Mouse (Mus musculus) embryonic facial prominence, embryonic 14.5 days (tissue): ENCODE data around the gene Adam15. TPM values are rescaled to one million over a fixed set of nuclear protein-coding genes. Genes with fewer than 3 reads are reported as not detected.

ENCODE experiments used
- ATAC-seq: fragments of 200-750 bp; cut with Nextera tagmentation; 2 replicates; pipeline ENCODE4 v1.8.0; 2017; ENCODE audit warnings: low read depth, moderate number of reproducible peaks, moderate TSS enrichment
- DNase-seq: peaks from one replicate; pipeline ENCODE4 v3.0.0-alpha.2; 2015; ENCODE audit warnings: low spot score
- H3K27ac ChIP-seq: fragments of 300-500 bp; sonication (generic); replicated peaks from 2 replicates; pipeline ENCODE4 v1.5.1; 2014; ENCODE audit warnings: low read depth, mild to moderate bottlenecking, low read length, moderate library complexity
- H3K27me3 ChIP-seq: fragments of 300-500 bp; sonication (generic); replicated peaks from 2 replicates; pipeline ENCODE4 v1.6.1; 2014; ENCODE audit warnings: low read length; ENCODE audit not compliant: control insufficient read depth, insufficient read depth
- H3K36me3 ChIP-seq: fragments of 300-500 bp; sonication (generic); 2 replicates; pipeline ENCODE4 v1.6.1; 2014; ENCODE audit warnings: low read length, mixed read lengths; ENCODE audit not compliant: control insufficient read depth, insufficient read depth
- H3K4me1 ChIP-seq: fragments of 300-500 bp; sonication (generic); 2 replicates; pipeline ENCODE4 v1.6.1; 2014; ENCODE audit warnings: antibody characterized with exemption, low read length; ENCODE audit not compliant: control insufficient read depth, insufficient read depth
- H3K4me2 ChIP-seq: fragments of 300-500 bp; sonication (generic); 2 replicates; pipeline ENCODE4 v1.6.1; 2014; ENCODE audit warnings: low read depth, mild to moderate bottlenecking, low read length, moderate library complexity, mixed read lengths
- H3K4me3 ChIP-seq: fragments of 300-500 bp; sonication (generic); 2 replicates; pipeline ENCODE4 v1.5.1; 2014; ENCODE audit warnings: low read depth, mild to moderate bottlenecking, low read length
- H3K9ac ChIP-seq: fragments of 300-500 bp; sonication (generic); 2 replicates; pipeline ENCODE4 v1.6.1; 2014; ENCODE audit warnings: low read depth, mild to moderate bottlenecking, low read length, moderate library complexity, mixed read lengths
- H3K9me3 ChIP-seq: fragments of 300-500 bp; sonication (generic); 2 replicates; pipeline ENCODE4 v1.6.1; 2016; ENCODE audit warnings: low read length; ENCODE audit not compliant: control insufficient read depth
- WGBS: fragments of 180-500 bp; shearing (Covaris S2); extraction: QIAGEN DNeasy Blood & Tissue Kit; methylation state at CpG from one replicate; pipeline ENCODE4 v1.1.7; 2014; 5-methylcytosine and 5-hydroxymethylcytosine counted together
- polyA plus RNA-seq: library from polyadenylated mRNA; unstranded; fragments of >200 nt; fragmentation: Nextera tagmentation; extraction: Ambion mirVana; gene quantifications from 2 replicates; pipeline ENCODE4 v1.2.1, GENCODE M21; 2014

The Adam15 gene
- polyA plus RNA-seq, 1 experiment from 2014 or later = 51.7 TPM

- Histone ChIP-seq H3K9ac (peak overlapping the region; percentile 66; the same call in 1 of the 2 replicates), H3K4me3 (no peak overlapping the region), H3K4me1 (no peaks in the 10 kb centered on the region), H3K27me3 (no peaks in the 10 kb centered on the region), H3K4me2 (peak overlapping the region; percentile 60; the same call in 1 of the 2 replicates), H3K9me3 (no peaks in the 10 kb centered on the region), H3K27ac (no peak overlapping the region), H3K36me3 (0 out of 2 replicates have a peak, but pooled peaks cover 5% of the 10 kb centered on the region)
- 84% methylated on average over 30 of the region's 31 CpGs for WGBS
- ATAC-seq = no peak
- no peak for DNase-seq
These were observed 29.8 kb upstream of the Adam15 start for GRCm38 (mm10) chr3:89379388-89380131.

DNA sequence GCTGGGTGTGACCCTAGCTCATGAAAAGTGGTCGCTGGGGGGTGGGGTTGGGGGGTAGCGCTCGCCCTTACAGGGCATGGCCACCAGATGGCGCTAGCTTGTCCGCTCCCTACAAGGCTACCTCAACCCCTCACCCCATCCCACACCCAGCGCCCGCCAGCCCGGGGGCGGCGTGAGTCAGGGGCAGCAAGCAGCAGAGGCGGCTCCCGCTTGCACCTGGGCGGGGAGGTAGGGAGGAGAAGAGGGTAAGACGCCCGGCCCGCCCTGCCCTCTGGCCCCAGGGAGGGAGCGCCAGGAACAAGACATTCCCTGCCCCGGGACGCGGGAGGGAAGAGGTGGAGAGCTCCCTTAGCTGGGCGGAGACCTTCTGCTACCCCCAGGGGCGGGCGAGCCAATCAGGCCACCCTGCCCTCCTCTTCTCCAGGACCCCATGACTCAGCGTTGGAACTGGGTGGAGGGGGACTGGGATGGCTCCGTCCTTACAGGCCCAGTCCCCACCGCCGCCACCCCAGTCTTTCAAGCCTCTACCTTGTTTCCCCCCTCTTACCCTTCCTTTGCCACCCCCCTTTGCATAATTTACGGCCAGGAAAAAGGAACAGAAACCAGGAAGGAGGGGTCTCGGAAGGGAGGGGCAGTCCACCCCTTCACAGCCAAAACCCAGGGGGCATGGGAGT, 28.7 kb upstream of the Adam15 start:
- Histone ChIP-seq H3K36me3 (0 out of 2 replicates have a peak, but pooled peaks cover 5% of the 10 kb centered on the region), H3K9me3 (no peaks in the 10 kb centered on the region), H3K4me3 (peak overlapping the region; percentile 45), H3K9ac (peak overlapping the region; percentile 66), H3K27ac (peak overlapping the region; percentile 45), H3K4me2 (peak overlapping the region; percentile 60), H3K27me3 (no peaks in the 10 kb centered on the region), H3K4me1 (no peaks in the 10 kb centered on the region)
- ATAC-seq (peak; percentile 89), DNase-seq (peak; percentile 88)
- 2% methylated on average over 13 of the region's 29 CpGs for WGBS

- H3K4me3 ChIP-seq = no peak overlapping the region
- peak overlapping the region; percentile 66; the same call in 1 of the 2 replicates for H3K9ac ChIP-seq
- no peaks in the 10 kb centered on the region for H3K27me3 ChIP-seq
- ATAC-seq (peak; percentile 1; the same call in 1 of the 2 replicates), DNase-seq (no peak)
- H3K36me3 ChIP-seq = 0 out of 2 replicates have a peak, but pooled peaks cover 5% of the 10 kb centered on the region
- no peaks in the 10 kb centered on the region for H3K9me3 ChIP-seq
- H3K4me2 ChIP-seq = peak overlapping the region; percentile 60
- H3K27ac ChIP-seq = no peak overlapping the region
- WGBS = 74% methylated on average over 4 of the region's 4 CpGs
- no peaks in the 10 kb centered on the region for H3K4me1 ChIP-seq
These were observed 28.0 kb upstream of the Adam15 start for GRCm38 (mm10) chr3:89377831-89378230.

DNA sequence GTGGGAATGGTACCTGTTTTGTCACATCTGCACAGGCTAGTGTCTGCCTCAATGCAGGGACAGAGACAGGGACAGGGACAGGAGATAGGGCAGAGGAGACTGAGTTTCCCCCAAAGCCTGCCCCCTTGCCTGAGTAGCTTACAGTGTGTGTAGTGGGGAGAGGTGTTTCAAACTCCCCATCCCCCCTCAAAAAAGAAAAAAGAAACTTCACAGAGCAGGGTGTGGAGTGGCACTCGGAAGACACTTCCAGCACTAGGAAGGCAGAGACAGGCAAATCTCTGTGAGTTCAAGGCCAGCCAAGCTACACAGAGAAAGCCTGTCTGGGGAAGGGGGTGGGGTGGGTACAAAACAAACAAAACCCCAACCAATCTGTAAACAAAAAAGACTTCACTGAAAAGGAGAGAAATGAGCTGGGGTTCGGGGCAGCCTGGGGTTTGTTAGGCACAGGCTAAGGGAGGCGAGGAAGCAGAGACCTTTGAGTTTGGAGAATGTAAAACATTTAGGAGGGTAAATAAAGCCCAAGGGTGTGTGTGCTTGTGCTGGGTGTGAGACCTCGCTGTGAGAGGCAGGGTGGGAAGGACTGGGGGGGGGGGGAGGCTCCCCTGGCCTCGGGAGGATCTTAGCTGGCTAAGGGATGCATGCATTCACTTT, 23.9 kb upstream of the Adam15 start:
- H3K27me3 ChIP-seq = no peaks in the 10 kb centered on the region
- no peak for ATAC-seq
- no peaks in the 10 kb centered on the region for H3K36me3 ChIP-seq
- H3K4me1 ChIP-seq = no peaks in the 10 kb centered on the region
- DNase-seq = no peak
- no peak overlapping the region for H3K9ac ChIP-seq
- H3K27ac ChIP-seq = no peak overlapping the region
- H3K9me3 ChIP-seq = no peaks in the 10 kb centered on the region
- no peak overlapping the region for H3K4me2 ChIP-seq
- H3K4me3 ChIP-seq = no peak overlapping the region
- 41% methylated on average over 5 of the region's 5 CpGs for WGBS

DNA sequence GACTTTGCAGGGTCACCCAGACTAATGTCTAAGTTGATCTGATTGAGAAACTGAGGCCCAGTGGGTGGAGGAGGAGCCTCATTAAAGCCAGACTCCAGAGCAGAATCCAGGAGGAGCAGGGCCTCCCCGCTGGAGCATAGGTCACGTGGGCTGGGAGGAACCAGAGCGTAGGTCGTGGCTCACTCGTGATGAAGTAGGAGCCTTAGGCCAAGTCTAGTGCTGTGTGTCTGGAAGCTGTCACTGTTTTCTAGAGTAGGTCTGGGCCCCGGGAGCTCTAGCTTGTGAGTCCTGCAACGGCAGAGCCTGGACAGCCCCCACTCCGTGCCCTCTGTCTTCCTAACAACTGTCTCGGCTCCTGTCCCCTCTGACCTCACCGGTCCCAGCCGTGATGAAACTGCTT, 17.5 kb upstream of the Adam15 start:
- ATAC-seq (no peak), DNase-seq (no peak)
- no peaks in the 10 kb centered on the region for H3K4me1 ChIP-seq
- WGBS = 60% methylated on average over 11 of the region's 11 CpGs
- no peak overlapping the region for H3K4me3 ChIP-seq
- H3K36me3 ChIP-seq = no peaks in the 10 kb centered on the region
- no peaks in the 10 kb centered on the region for H3K27me3 ChIP-seq
- H3K27ac ChIP-seq = no peak overlapping the region
- no peaks in the 10 kb centered on the region for H3K9me3 ChIP-seq
- H3K4me2 ChIP-seq = no peak overlapping the region
- H3K9ac ChIP-seq = no peak overlapping the region

DNA sequence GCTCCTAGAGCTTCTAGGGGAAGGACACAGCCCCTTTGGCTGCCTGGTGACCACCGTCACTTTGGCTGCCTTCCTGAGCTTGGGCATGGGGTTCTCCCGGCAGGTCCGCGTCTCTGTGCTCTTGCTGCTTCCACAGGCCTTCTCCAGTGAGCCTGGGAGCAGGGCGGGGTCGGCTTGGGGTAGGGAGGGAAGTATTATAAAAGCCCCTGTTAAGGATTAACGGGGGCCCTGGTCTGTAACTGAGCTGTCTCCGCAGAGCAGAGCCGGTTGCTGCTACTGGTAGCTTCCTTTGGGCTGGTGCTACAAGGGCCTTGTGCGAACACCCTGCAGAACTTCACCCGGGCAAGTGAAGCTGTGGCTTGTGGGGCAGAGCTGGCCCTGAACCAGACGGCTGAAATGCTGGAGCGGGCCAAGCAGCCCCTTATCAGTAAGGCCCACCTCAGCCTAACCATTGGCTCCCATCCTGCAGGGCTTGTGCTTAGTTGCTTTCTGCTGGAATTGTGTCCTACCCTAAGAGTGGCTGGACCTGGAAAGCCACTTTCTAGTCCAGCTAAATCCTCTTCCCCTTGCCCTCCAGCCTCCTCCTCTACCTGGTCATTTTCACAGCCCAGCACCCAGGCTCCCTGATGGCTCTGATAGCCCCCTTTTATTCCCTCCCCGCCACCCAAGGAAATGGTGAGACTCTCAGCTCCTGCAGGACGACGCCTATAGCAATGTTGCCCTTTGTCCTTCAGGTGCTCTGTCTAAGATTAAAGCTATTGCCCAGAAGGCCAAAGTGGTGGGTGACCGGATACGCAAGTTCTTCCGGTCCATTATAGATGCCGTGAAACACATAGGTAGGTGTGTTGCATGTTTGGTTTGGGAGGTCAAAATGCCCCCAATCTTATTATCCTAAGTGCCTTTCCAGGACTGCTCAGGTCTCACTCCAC, 16.0 kb upstream of the Adam15 start:
- 69% methylated on average over 20 of the region's 20 CpGs for WGBS

GRCm38 (mm10) chr3:89365153-89365485, 15.3 kb upstream of the Adam15 start, which contains the start of gene Dcst1:
Dcst1 (minus strand) TSS chr3:89365253.
- H3K36me3 ChIP-seq = no peaks in the 10 kb centered on the region
- no peaks in the 10 kb centered on the region for H3K9me3 ChIP-seq
- 88% methylated on average over 11 of the region's 11 CpGs for WGBS
- DNase-seq = no peak
- no peak within 1 kb of the TSS for H3K4me3 ChIP-seq
- ATAC-seq = no peak
- H3K27ac ChIP-seq = no peak within 1 kb of the TSS
- no peak within 1 kb of the TSS for H3K4me2 ChIP-seq
- no peaks in the 10 kb centered on the region for H3K27me3 ChIP-seq
- no peaks in the 10 kb centered on the region for H3K4me1 ChIP-seq
- H3K9ac ChIP-seq = no peak within 1 kb of the TSS

More for the DNA sequence above, 16.0 kb upstream of the Adam15 start:
- no peaks in the 10 kb centered on the region for H3K36me3 ChIP-seq
- no peak overlapping the region for H3K4me3 ChIP-seq
- no peak overlapping the region for H3K4me2 ChIP-seq
- H3K4me1 ChIP-seq = no peaks in the 10 kb centered on the region
- no peaks in the 10 kb centered on the region for H3K9me3 ChIP-seq
- H3K27ac ChIP-seq = no peak overlapping the region
- H3K9ac ChIP-seq = no peak overlapping the region
- H3K27me3 ChIP-seq = no peaks in the 10 kb centered on the region
- no peak for DNase-seq
- no peak for ATAC-seq

GRCm38 (mm10) chr3:89364631-89365030, 14.8 kb upstream of the Adam15 start:
- Histone ChIP-seq H3K4me3 (no peak overlapping the region), H3K27ac (no peak overlapping the region), H3K4me2 (no peak overlapping the region), H3K9ac (no peak overlapping the region), H3K27me3 (no peaks in the 10 kb centered on the region), H3K9me3 (no peaks in the 10 kb centered on the region), H3K4me1 (no peaks in the 10 kb centered on the region), H3K36me3 (no peaks in the 10 kb centered on the region)
- DNase-seq = no peak
- 58% methylated on average over 8 of the region's 8 CpGs for WGBS
- no peak for ATAC-seq
